13 mouse cellular contexts compared by ENCODE assay signal in genomic region chr13:49374304-49374703, GRCm38 (mm10).
"Had no signal": no experiment of that assay in that cellular context is flagged by ENCODE, and none has a peak within 500 bp of the region (broad histone marks: within the 10 kb centered on the region; RNA-seq: fewer than 3 reads in every experiment).

No protein-coding gene starts in this region.

- H3K4me1 ChIP-seq: midbrain, embryonic 15.5 days had no signal

- DNase-seq: kidney, adult 18-20 months; liver, embryonic 13.5 days; liver, postnatal 0 days; lung, postnatal 36 days; right cerebral cortex, adult 18-20 months; right cerebral cortex, postnatal 25 days; thymus, postnatal 4 days had no signal

- H3K9me3 ChIP-seq: limb, embryonic 10.5 days; liver, embryonic 13.5 days; midbrain, embryonic 15.5 days; neural tube, embryonic 15.5 days had no signal

- H3K4me2 ChIP-seq: liver, embryonic 13.5 days; midbrain, embryonic 11.5 days; midbrain, embryonic 15.5 days; neural tube, embryonic 15.5 days had no signal

- ATAC-seq: liver, postnatal 0 days; midbrain, embryonic 15.5 days had no signal

- H3K4me3 ChIP-seq: left cerebral cortex, adult 2 months; limb, embryonic 10.5 days; liver, embryonic 13.5 days; midbrain, embryonic 15.5 days; neural tube, embryonic 15.5 days had no signal

- H3K27me3 ChIP-seq: liver, embryonic 13.5 days; midbrain, embryonic 15.5 days; neural tube, embryonic 15.5 days had no signal

- H3K9ac ChIP-seq: liver, embryonic 13.5 days; liver, postnatal 0 days; midbrain, embryonic 15.5 days; neural tube, embryonic 15.5 days had no signal

- H3K27ac ChIP-seq: left cerebral cortex, adult 2 months; limb, embryonic 10.5 days; liver, embryonic 13.5 days; midbrain, embryonic 15.5 days; neural tube, embryonic 15.5 days; stomach, postnatal 0 days had no signal
